Mouse (Mus musculus) heart, embryonic 10.5 days (tissue): ENCODE measurements at regions not wholly inside any gene's neighbourhood (a gene's known extent, or its start where the extent isn't known, plus 50 kb on each side); places are given as distances from the start of the nearest gene placed in this dataset.

Experiments
- DNase-seq: peaks from one replicate; pipeline ENCODE4 v3.0.0-alpha.2; 2017; ENCODE audit warnings: low spot score
- H3K27ac ChIP-seq: fragments of 300-500 bp; sonication (generic); 2 replicates; pipeline ENCODE4 v1.5.1; 2016; ENCODE audit warnings: mild to moderate bottlenecking
- H3K27me3 ChIP-seq: fragments of 300-500 bp; sonication (generic); 2 replicates; pipeline ENCODE4 v1.6.1; 2016; ENCODE audit warnings: mild to moderate bottlenecking; ENCODE audit not compliant: poor library complexity, insufficient read depth, severe bottlenecking
- H3K36me3 ChIP-seq: fragments of 300-500 bp; sonication (generic); 2 replicates; pipeline ENCODE4 v1.6.1; 2016; ENCODE audit warnings: mild to moderate bottlenecking, moderate library complexity
- H3K4me1 ChIP-seq: fragments of 300-500 bp; sonication (generic); 2 replicates; pipeline ENCODE4 v1.6.1; 2016; ENCODE audit warnings: mild to moderate bottlenecking
- H3K4me3 ChIP-seq: fragments of 300-500 bp; sonication (generic); 2 replicates; pipeline ENCODE4 v1.5.1; 2016; ENCODE audit warnings: mild to moderate bottlenecking, moderate library complexity
- H3K9me3 ChIP-seq: fragments of 300-500 bp; sonication (generic); 2 replicates; pipeline ENCODE4 v1.6.1; 2016; ENCODE audit warnings: mild to moderate bottlenecking, moderate library complexity
- WGBS: fragments of 180-500 bp; shearing (Covaris S2); methylation state at CpG from one replicate; pipeline ENCODE4 v1.1.7; 2016; 5-methylcytosine and 5-hydroxymethylcytosine counted together

- H3K4me3 ChIP-seq: no peak overlapping the region
- peaks cover 5% of the 10 kb centered on the region; the same call in 1 of the 2 replicates for H3K4me1 ChIP-seq
- H3K36me3 ChIP-seq: no peaks in the 10 kb centered on the region
- H3K27me3 ChIP-seq: 0 out of 2 replicates have a peak, but pooled peaks cover 8% of the 10 kb centered on the region
- peaks cover 3% of the 10 kb centered on the region; the same call in 1 of the 2 replicates for H3K9me3 ChIP-seq
- H3K27ac ChIP-seq: no peak overlapping the region
- WGBS: 32% methylated on average over 12 of the region's 12 CpGs
- DNase-seq: no peak
Observed at GRCm38 (mm10) chr7:73654193-73654871, 85.8 kb upstream of the Fam174b start.

GRCm38 (mm10) chr7:73650909-73651308, 89.2 kb upstream of the Fam174b start:
- no peak for DNase-seq
- Histone ChIP-seq H3K27me3 (0 out of 2 replicates have a peak, but pooled peaks cover 8% of the 10 kb centered on the region), H3K36me3 (no peaks in the 10 kb centered on the region), H3K9me3 (peaks cover 3% of the 10 kb centered on the region; the same call in 1 of the 2 replicates), H3K4me1 (no peaks in the 10 kb centered on the region), H3K27ac (no peak overlapping the region), H3K4me3 (no peak overlapping the region)
- 85% methylated on average over 6 of the region's 6 CpGs for whole genome bisulfite sequencing

- WGBS: 29% methylated on average over 4 of the region's 4 CpGs
- peaks cover 3% of the 10 kb centered on the region; the same call in 1 of the 2 replicates for H3K9me3 ChIP-seq
- no peaks in the 10 kb centered on the region for H3K27me3 ChIP-seq
- H3K4me3 ChIP-seq: no peak overlapping the region
- no peaks in the 10 kb centered on the region for H3K4me1 ChIP-seq
- no peak overlapping the region for H3K27ac ChIP-seq
- DNase-seq: no peak
- H3K36me3 ChIP-seq: no peaks in the 10 kb centered on the region
Observed at GRCm38 (mm10) chr7:73648010-73648409, 92.1 kb upstream of the Fam174b start.

- Histone ChIP-seq H3K4me3 (no peak overlapping the region), H3K36me3 (no peaks in the 10 kb centered on the region), H3K4me1 (no peaks in the 10 kb centered on the region), H3K27ac (no peak overlapping the region), H3K27me3 (no peaks in the 10 kb centered on the region), H3K9me3 (peaks cover 3% of the 10 kb centered on the region; the same call in 1 of the 2 replicates)
- WGBS: 80% methylated on average over 4 of the region's 4 CpGs
- no peak for DNase-seq
Observed at GRCm38 (mm10) chr7:73647140-73647539, 93.0 kb upstream of the Fam174b start.

- no peaks in the 10 kb centered on the region for H3K27me3 ChIP-seq
- no peak for DNase-seq
- no peak overlapping the region for H3K4me3 ChIP-seq
- no peak overlapping the region for H3K27ac ChIP-seq
- 62% methylated on average over 5 of the region's 5 CpGs for WGBS
- peaks cover 3% of the 10 kb centered on the region; the same call in 1 of the 2 replicates for H3K9me3 ChIP-seq
- H3K4me1 ChIP-seq: no peaks in the 10 kb centered on the region
- H3K36me3 ChIP-seq: no peaks in the 10 kb centered on the region
Observed at GRCm38 (mm10) chr7:73646711-73647110, 93.4 kb upstream of the Fam174b start.

GRCm38 (mm10) chr7:73644362-73644904, 95.7 kb upstream of the Fam174b start:
- Histone ChIP-seq H3K4me3 (no peak overlapping the region), H3K27ac (no peak overlapping the region), H3K4me1 (no peaks in the 10 kb centered on the region), H3K36me3 (no peaks in the 10 kb centered on the region), H3K27me3 (no peaks in the 10 kb centered on the region), H3K9me3 (no peaks in the 10 kb centered on the region)
- 53% methylated on average over 4 of the region's 4 CpGs for WGBS
- no peak for DNase-seq

GRCm38 (mm10) chr7:73643993-73644335, 96.1 kb upstream of the Fam174b start:
- no peak overlapping the region for H3K27ac ChIP-seq
- no peaks in the 10 kb centered on the region for H3K4me1 ChIP-seq
- WGBS: 41% methylated on average over 10 of the region's 10 CpGs
- no peaks in the 10 kb centered on the region for H3K36me3 ChIP-seq
- H3K9me3 ChIP-seq: no peaks in the 10 kb centered on the region
- no peaks in the 10 kb centered on the region for H3K27me3 ChIP-seq
- H3K4me3 ChIP-seq: no peak overlapping the region
- DNase-seq: no peak

- no peak overlapping the region for H3K27ac ChIP-seq
- no peak for DNase-seq
- H3K27me3 ChIP-seq: no peaks in the 10 kb centered on the region
- WGBS: 72% methylated on average over 19 of the region's 19 CpGs
- H3K4me3 ChIP-seq: no peak overlapping the region
- H3K4me1 ChIP-seq: no peaks in the 10 kb centered on the region
- no peaks in the 10 kb centered on the region for H3K36me3 ChIP-seq
- no peaks in the 10 kb centered on the region for H3K9me3 ChIP-seq
Observed at GRCm38 (mm10) chr7:73643306-73643992, 96.7 kb upstream of the Fam174b start.

GRCm38 (mm10) chr7:73640194-73640593, 98.6 kb upstream of the Chd2 start:
- Histone ChIP-seq H3K36me3 (no peaks in the 10 kb centered on the region), H3K27ac (no peak overlapping the region), H3K27me3 (no peaks in the 10 kb centered on the region), H3K4me1 (no peaks in the 10 kb centered on the region), H3K4me3 (no peak overlapping the region), H3K9me3 (no peaks in the 10 kb centered on the region)
- WGBS: 48% methylated on average over 2 of the region's 2 CpGs
- no peak for DNase-seq

- 73% methylated on average over 4 of the region's 4 CpGs for WGBS
- no peak for DNase-seq
- no peaks in the 10 kb centered on the region for H3K36me3 ChIP-seq
Observed at GRCm38 (mm10) chr7:73637810-73638125, 96.1 kb upstream of the Chd2 start.

GRCm38 (mm10) chr7:73637101-73637809, 95.6 kb upstream of the Chd2 start:
- no peak for DNase-seq
- 78% methylated on average over 5 of the region's 5 CpGs for WGBS
- H3K36me3 ChIP-seq: no peaks in the 10 kb centered on the region
- no peak overlapping the region for H3K27ac ChIP-seq
- no peak overlapping the region for H3K4me3 ChIP-seq
- no peaks in the 10 kb centered on the region for H3K27me3 ChIP-seq
- H3K9me3 ChIP-seq: no peaks in the 10 kb centered on the region
- H3K4me1 ChIP-seq: no peaks in the 10 kb centered on the region

More at GRCm38 (mm10) chr7:73637810-73638125, 96.1 kb upstream of the Chd2 start:
- no peaks in the 10 kb centered on the region for H3K27me3 ChIP-seq
- no peak overlapping the region for H3K4me3 ChIP-seq
- no peak overlapping the region for H3K27ac ChIP-seq
- no peaks in the 10 kb centered on the region for H3K4me1 ChIP-seq
- H3K9me3 ChIP-seq: no peaks in the 10 kb centered on the region

GRCm38 (mm10) chr7:73635422-73635821, 93.8 kb upstream of the Chd2 start:
- Histone ChIP-seq H3K27ac (no peak overlapping the region), H3K4me1 (no peaks in the 10 kb centered on the region), H3K27me3 (no peaks in the 10 kb centered on the region), H3K36me3 (no peaks in the 10 kb centered on the region), H3K9me3 (no peaks in the 10 kb centered on the region), H3K4me3 (no peak overlapping the region)
- no peak for DNase-seq
- 90% methylated on average over 9 of the region's 9 CpGs for WGBS

GRCm38 (mm10) chr7:73630790-73631189, 89.2 kb upstream of the Chd2 start:
- 57% methylated on average over 7 of the region's 7 CpGs for WGBS
- DNase-seq: no peak
- peaks cover 7% of the 10 kb centered on the region for H3K4me1 ChIP-seq
- H3K27ac ChIP-seq: no peak overlapping the region
- no peaks in the 10 kb centered on the region for H3K27me3 ChIP-seq
- H3K4me3 ChIP-seq: no peak overlapping the region
- no peaks in the 10 kb centered on the region for H3K36me3 ChIP-seq
- H3K9me3 ChIP-seq: no peaks in the 10 kb centered on the region
